Mouse (Mus musculus): ENCODE results near the gene Rnf135. TPM values are rescaled to one million over a fixed set of nuclear protein-coding genes. Genes with fewer than 3 reads are reported as not detected.
A peak's percentile ranks its signal among the peaks of the same experiment; 100 is the strongest.

The Rnf135 gene
- polyA plus RNA-seq, 1 experiment: 3.6 TPM

DNA sequence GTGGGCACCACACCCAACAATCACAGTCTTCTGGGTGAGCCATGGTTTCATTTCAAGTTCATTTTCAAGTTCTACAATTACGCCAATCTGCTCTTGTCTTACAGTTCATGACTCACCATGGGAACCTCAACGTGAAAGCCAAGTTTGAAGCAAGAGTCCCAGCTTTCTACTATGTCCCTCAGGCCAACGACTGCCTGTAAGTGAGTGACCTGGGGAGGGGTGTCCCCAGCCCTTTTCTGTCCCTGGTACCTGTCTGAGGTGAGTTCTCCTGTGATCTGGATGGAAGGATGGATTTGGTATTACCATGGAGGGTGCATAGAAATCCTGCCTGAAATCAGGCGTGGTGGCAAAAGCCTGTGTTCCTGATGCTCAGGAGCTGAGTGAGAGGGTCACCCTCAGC is 26.8 kb upstream of the Rnf135 start:
- peaks cover 56% of the 10 kb centered on the region for H3K27me3 ChIP-seq (replicated peaks)
- no peaks in the 10 kb centered on the region for H3K9me3 ChIP-seq
- TF ChIP-seq FLI1 (IDR thresholded peaks at IDR 0.05; ENCODE audit: low read length) (no peak), GATA1 (IDR thresholded peaks at IDR 0.05; ENCODE audit: borderline replicate concordance, low read length) (no peak)

DNA sequence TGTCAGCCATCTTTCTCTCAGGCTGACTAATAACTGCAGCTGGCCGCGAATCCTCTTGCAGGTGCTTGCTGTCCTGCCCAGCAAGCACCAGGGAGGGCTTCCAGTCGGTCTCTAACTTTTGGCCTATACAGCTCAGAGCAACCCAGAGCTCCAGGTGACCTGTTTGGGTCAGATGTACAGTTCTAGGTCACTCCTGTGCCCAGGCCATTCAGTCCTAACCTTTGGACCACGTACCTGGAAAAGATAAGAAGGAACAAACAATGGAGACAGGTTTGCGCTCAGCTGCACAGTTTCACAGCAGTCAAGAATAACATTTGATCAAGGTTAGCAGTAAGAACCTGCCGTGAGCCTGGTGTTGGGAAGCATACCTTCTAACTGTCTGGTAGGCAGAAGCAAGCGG is 24.6 kb upstream of the Rnf135 start:
- Histone ChIP-seq H3K27me3 (replicated peaks) (peaks cover 52% of the 10 kb centered on the region), H3K9me3 (no peaks in the 10 kb centered on the region), H3K36me3 (replicated peaks; ENCODE audit: low read length) (no peaks in the 10 kb centered on the region), H3K4me3 (replicated peaks) (no peak overlapping the region), H3K4me1 (peaks cover 35% of the 10 kb centered on the region)
- TF ChIP-seq FLI1 (IDR thresholded peaks at IDR 0.05; ENCODE audit: low read length): no peak
- no peak for TF ChIP-seq GATA1 (IDR thresholded peaks at IDR 0.05; ENCODE audit: borderline replicate concordance, low read length)

More for the DNA sequence above, 26.8 kb upstream of the Rnf135 start:
- H3K4me3 ChIP-seq (replicated peaks): no peak overlapping the region
- H3K36me3 ChIP-seq (replicated peaks; ENCODE audit: low read length): no peaks in the 10 kb centered on the region
- H3K4me1 ChIP-seq: peaks cover 31% of the 10 kb centered on the region

DNA sequence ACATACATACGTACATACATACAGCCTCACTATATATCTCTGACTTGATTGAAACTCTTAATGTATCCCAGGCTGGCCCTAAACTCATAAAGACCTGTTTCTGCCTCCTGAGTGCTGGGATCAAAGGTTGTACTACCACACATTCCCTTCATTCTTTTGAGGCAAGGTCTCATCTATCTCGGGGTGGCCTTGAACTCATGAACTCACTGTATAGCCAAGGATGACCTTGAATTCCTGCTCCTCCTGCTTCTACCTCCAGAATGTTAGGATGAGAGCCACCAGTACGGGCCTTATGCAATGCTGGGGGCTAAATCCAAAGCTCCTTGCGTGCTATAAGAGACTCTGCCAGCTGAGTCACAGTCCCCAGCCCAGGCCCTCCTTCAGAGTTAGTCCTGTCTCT is 22.6 kb upstream of the Rnf135 start:
- TF ChIP-seq FLI1 (IDR thresholded peaks at IDR 0.05; ENCODE audit: low read length): no peak
- no peak for TF ChIP-seq GATA1 (IDR thresholded peaks at IDR 0.05; ENCODE audit: borderline replicate concordance, low read length)
- Histone ChIP-seq H3K4me3 (replicated peaks) (no peak overlapping the region), H3K27me3 (replicated peaks) (peaks cover 37% of the 10 kb centered on the region), H3K9me3 (peaks cover 2% of the 10 kb centered on the region), H3K4me1 (peaks cover 36% of the 10 kb centered on the region), H3K36me3 (replicated peaks; ENCODE audit: low read length) (peaks cover 5% of the 10 kb centered on the region)

DNA sequence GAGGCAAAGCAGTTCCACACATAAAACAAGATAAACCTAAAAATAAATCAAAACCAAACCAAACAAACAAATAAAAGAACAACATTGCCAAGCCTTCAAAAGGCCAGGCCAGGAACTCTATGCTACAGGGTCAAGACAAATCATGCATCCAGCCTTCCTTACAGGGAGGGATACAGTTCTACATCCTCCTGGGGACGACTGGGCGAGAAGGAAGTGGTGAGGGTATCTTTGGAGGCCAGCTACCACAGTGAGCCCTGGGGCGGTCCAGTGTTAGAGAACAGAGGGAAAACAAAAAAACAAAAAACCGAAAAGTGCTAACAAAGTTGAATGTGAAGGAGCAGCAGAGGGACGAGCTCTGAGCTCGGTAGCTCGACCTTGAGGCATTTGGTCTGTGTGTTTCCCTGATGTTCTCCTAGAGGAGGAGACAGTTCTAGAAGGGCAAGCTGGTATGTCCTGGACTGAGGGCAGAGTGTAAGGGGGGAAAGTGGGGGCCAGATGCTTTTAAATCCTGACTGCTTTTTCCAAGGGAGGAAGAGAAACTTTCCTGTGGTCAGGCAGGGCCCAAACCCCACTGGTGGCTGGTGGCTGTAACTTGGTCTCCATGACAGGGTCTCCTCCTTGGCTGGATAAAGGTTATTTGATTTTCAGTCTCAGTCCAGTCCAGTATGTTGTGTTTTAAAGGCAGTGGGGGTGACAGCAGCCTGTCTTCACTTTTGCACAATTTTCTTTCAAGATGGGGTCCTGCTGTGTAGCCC is 20.1 kb upstream of the Rnf135 start:
- Histone ChIP-seq H3K9me3 (peaks cover 6% of the 10 kb centered on the region), H3K36me3 (replicated peaks; ENCODE audit: low read length) (peaks cover 8% of the 10 kb centered on the region), H3K27me3 (replicated peaks) (peaks cover 18% of the 10 kb centered on the region), H3K4me1 (peaks cover 38% of the 10 kb centered on the region), H3K4me3 (replicated peaks) (peak overlapping the region; percentile 81)
- TF ChIP-seq FLI1 (IDR thresholded peaks at IDR 0.05; ENCODE audit: low read length) (no peak), GATA1 (IDR thresholded peaks at IDR 0.05; ENCODE audit: borderline replicate concordance, low read length) (no peak)

DNA sequence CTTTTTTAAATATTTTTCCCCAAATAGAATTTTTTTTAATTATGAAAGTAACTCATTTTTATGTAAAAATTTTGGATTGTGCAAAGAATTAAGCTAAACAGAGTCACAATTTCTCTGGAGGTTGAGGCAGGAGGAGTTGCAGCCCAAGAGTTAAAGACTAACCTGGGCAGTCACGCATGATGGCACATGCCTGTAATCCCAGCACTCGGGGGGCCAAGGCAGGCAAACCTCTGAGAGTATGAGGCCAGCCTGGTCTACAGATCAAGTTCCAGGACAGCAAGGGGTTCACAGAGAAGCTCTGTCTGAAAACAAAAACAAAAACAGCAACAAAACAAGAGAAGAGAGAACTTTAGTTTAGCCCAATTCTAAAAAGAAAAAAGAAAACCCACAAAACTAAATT is 19.4 kb upstream of the Rnf135 start:
- no peak for TF ChIP-seq FLI1 (IDR thresholded peaks at IDR 0.05; ENCODE audit: low read length)
- TF ChIP-seq GATA1 (IDR thresholded peaks at IDR 0.05; ENCODE audit: borderline replicate concordance, low read length): no peak
- H3K36me3 ChIP-seq (replicated peaks; ENCODE audit: low read length): peaks cover 8% of the 10 kb centered on the region
- peaks cover 12% of the 10 kb centered on the region for H3K27me3 ChIP-seq (replicated peaks)

DNA sequence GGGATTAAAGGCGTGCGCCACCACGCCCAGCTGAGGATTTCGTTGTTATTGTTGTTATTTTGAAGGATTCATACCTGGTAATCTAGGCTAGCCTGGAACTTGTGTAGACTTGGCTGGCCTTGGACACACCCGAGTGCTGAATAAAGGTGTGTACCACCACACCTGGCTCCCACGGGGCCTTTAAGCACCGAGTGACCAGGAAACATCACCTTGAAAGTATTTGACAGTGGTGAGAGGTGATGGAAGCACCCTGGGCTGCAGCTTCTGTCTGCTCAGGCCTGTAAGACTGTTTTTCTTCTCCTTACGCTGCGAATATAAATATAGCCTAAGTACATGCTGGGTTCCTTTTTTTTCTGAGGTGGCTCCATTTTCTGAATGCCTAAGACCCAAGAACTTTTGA is 15.5 kb upstream of the Rnf135 start:
- H3K27me3 ChIP-seq (replicated peaks): peaks cover 7% of the 10 kb centered on the region
- peaks cover 70% of the 10 kb centered on the region for H3K4me1 ChIP-seq

More for the DNA sequence above, 19.4 kb upstream of the Rnf135 start:
- Histone ChIP-seq H3K9me3 (peaks cover 6% of the 10 kb centered on the region), H3K4me1 (peaks cover 45% of the 10 kb centered on the region), H3K4me3 (replicated peaks) (peak overlapping the region; percentile 56)

DNA sequence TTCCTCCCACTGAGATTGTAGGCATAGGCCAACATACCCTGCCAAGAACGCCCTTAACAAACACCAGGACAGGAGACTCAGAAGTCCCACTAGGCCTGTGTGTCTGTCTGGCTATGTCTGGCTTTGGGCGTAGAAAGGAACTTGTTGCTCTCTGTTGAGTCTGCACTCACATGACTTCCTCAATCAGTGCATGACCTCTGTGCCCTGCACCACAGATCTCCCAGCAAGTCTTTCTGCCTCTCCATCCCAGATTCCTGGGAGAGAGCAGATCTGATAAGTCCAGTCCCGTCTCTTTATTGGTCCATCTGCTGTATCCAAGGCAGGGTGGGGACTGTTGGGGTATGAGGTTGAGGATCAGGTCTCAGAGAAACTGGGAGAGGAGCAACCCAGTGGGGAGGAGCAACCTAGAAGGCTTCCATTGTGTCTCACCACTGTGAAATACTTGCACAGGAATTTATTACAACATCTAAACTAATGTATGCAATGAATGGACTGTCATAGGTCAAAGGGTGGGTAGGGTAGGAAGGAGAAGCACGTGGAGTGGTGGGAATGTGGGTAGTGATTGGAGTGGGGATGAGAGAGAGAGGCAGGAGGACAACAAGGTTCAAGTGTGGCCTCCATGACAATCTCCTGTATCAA is 14.9 kb upstream of the Rnf135 start:
- H3K4me3 ChIP-seq (replicated peaks): no peak overlapping the region
- peaks cover 6% of the 10 kb centered on the region for H3K9me3 ChIP-seq
- peaks cover 70% of the 10 kb centered on the region for H3K4me1 ChIP-seq
- H3K27me3 ChIP-seq (replicated peaks): peaks cover 7% of the 10 kb centered on the region
- H3K36me3 ChIP-seq (replicated peaks; ENCODE audit: low read length): peaks cover 8% of the 10 kb centered on the region
- TF ChIP-seq FLI1 (IDR thresholded peaks at IDR 0.05; ENCODE audit: low read length) (no peak), GATA1 (IDR thresholded peaks at IDR 0.05; ENCODE audit: borderline replicate concordance, low read length) (no peak)

More for the DNA sequence above, 15.5 kb upstream of the Rnf135 start:
- TF ChIP-seq FLI1 (IDR thresholded peaks at IDR 0.05; ENCODE audit: low read length): no peak
- TF ChIP-seq GATA1 (IDR thresholded peaks at IDR 0.05; ENCODE audit: borderline replicate concordance, low read length): no peak
- Histone ChIP-seq H3K4me3 (replicated peaks) (no peak overlapping the region), H3K9me3 (peaks cover 6% of the 10 kb centered on the region), H3K36me3 (replicated peaks; ENCODE audit: low read length) (peaks cover 8% of the 10 kb centered on the region)

DNA sequence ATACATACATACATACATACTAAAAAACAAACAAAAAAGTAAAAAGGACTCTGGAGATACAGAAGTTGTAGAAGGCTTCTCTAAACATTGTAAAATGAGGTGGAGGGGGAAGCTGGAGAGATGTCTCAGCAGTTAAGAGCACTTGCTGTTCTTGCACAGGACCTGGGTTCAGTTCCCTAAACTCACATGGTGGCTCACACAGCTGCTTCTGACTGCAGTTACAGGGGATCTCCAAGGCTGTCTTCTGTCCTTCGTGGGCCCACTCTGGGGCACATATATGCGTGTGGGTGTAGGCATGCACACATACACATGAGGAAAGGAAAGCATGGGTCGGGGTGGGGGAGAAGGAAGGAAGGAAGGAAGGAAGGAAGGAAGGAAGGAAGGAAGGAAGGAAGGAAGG is 14.0 kb upstream of the Rnf135 start:
- peaks cover 70% of the 10 kb centered on the region for H3K4me1 ChIP-seq
- H3K36me3 ChIP-seq (replicated peaks; ENCODE audit: low read length): peaks cover 8% of the 10 kb centered on the region
- H3K27me3 ChIP-seq (replicated peaks): peaks cover 10% of the 10 kb centered on the region

DNA sequence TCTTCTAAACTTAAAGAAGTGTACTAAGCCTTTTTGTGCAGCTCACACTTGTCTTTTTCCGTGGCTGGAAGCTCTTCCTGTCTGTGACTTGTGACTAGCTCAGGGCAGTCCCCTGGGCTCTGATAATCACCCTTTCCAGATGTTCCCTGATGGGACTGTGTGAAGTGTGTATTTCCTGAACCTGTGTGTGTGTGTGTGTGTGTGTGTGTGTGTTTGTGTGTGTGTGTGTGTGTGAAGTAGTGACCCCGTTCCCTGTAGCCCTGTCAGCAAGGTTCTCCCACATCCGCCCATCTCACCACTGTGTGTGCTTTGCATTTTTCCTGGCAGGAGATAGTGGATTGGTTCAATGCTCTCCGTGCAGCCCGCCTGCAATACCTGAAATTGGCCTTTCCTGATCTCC is 13.3 kb upstream of the Rnf135 start:
- peak overlapping the region; percentile 35 for H3K4me3 ChIP-seq (replicated peaks)
- peaks cover 6% of the 10 kb centered on the region for H3K9me3 ChIP-seq
- peaks cover 10% of the 10 kb centered on the region for H3K27me3 ChIP-seq (replicated peaks)
- peaks cover 8% of the 10 kb centered on the region for H3K36me3 ChIP-seq (replicated peaks; ENCODE audit: low read length)
- no peak for TF ChIP-seq GATA1 (IDR thresholded peaks at IDR 0.05; ENCODE audit: borderline replicate concordance, low read length)
- no peak for TF ChIP-seq FLI1 (IDR thresholded peaks at IDR 0.05; ENCODE audit: low read length)
- H3K4me1 ChIP-seq: peaks cover 71% of the 10 kb centered on the region

More for the DNA sequence above, 14.0 kb upstream of the Rnf135 start:
- H3K4me3 ChIP-seq (replicated peaks): peak overlapping the region; percentile 64
- no peak for TF ChIP-seq GATA1 (IDR thresholded peaks at IDR 0.05; ENCODE audit: borderline replicate concordance, low read length)
- no peak for TF ChIP-seq FLI1 (IDR thresholded peaks at IDR 0.05; ENCODE audit: low read length)
- H3K9me3 ChIP-seq: peaks cover 6% of the 10 kb centered on the region

DNA sequence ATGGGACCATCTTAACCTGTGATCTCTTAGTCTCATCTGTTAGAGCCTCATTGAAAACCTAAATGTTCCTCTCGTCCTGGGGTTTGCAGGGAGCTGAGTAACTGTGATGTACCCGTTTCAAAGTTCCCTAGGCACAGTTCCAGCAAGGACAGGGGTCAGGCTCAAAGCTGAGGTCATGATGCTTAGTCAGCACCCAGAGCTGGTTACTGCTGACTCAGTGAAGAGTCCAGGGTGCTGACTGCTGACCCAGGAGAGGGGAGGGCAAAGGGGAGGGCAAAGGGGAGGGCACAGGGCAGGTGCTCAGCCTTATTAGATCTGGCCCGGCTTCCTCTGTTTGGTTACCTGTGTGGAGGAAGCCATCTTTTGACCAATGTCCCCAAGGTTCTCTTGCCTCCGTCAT is 11.8 kb upstream of the Rnf135 start:
- no peaks in the 10 kb centered on the region for H3K9me3 ChIP-seq
- peaks cover 3% of the 10 kb centered on the region for H3K27me3 ChIP-seq (replicated peaks)
- H3K4me3 ChIP-seq (replicated peaks): no peak overlapping the region
- peaks cover 81% of the 10 kb centered on the region for H3K4me1 ChIP-seq
- H3K36me3 ChIP-seq (replicated peaks; ENCODE audit: low read length): no peaks in the 10 kb centered on the region
- TF ChIP-seq GATA1 (IDR thresholded peaks at IDR 0.05; ENCODE audit: borderline replicate concordance, low read length): no peak
- no peak for TF ChIP-seq FLI1 (IDR thresholded peaks at IDR 0.05; ENCODE audit: low read length)
